Mouse (Mus musculus) gastrocnemius, adult 2 months (tissue): Measurements from ENCODE around the gene Cst9. TPM values are rescaled to one million over a fixed set of nuclear protein-coding genes. Genes with fewer than 3 reads are reported as not detected.
A peak's percentile ranks its signal among the peaks of the same experiment; 100 is the strongest.

ENCODE experiments used
- DNase-seq: peaks from one replicate; pipeline ENCODE4 v3.0.0; 2022
- H3K27ac ChIP-seq: fragments of 200-600 bp; 2 replicates; pipeline ENCODE4 v1.8.1; 2022; ENCODE audit warnings: mild to moderate bottlenecking
- H3K4me3 ChIP-seq: fragments of 200-600 bp; 2 replicates; pipeline ENCODE4 v1.8.1; 2022; ENCODE audit warnings: mild to moderate bottlenecking, moderate library complexity
- CTCF ChIP-seq: fragments of 200-600 bp; IDR thresholded peaks from 2 replicates; pipeline ENCODE4 v1.8.1; 2022; ENCODE audit warnings: antibody characterized with exemption, mild to moderate bottlenecking, moderate library complexity
- intact Hi-C: fragments of 180-260 bp; cut with DNase I; formaldehyde crosslinking; loops from one replicate; pipeline ENCODE4 v1.15.1; 2025
- total RNA-seq, 2 experiments: library from RNA; stranded (reverse); gene quantifications; 2 replicates each; pipeline ENCODE4 v1.2.3; 2021

Gene Cst9
- total RNA-seq, 2 experiments from 2014 or later = not detected

DNA sequence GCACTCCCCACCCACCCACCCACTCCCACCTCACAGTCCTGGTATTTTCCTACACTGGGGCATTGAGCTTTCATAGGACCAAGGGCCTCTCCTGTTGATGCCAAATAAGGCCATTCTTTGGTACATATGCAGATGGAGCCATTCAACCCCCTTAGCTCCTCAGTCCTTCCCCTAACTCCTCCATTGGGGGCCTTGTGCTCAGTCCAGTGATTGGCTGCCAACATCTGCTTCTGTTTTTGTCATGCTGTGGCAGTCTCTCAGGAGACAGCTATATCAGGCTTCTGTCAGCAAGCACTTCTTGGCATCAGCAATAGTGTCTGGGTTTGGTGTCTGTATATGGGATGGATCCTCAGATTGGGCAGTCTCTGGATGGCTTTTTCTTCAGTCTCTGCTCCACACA is 49.8 kb downstream of the Cst9 start:
- intact Hi-C loops = no loop called here
- no peak for TF ChIP-seq CTCF
- DNase-seq = peak; percentile 48
- Histone ChIP-seq H3K27ac (peak overlapping the region; percentile 72), H3K4me3 (no peak overlapping the region)

Other genes with a start within 250 kb of the Cst9 start
- gene Nxt1, start 162.5 kb upstream of the Cst9 start, total RNA-seq = 1 to 10 TPM; 6.6 to 7.7 TPM
- 10 to 100 TPM; 18.9 to 26.3 TPM for gene Gzf1, start 154.1 kb upstream of the Cst9 start, total RNA-seq
- 1 to 10 TPM; 4.3 to 6.2 TPM for gene Napb, start 102.7 kb upstream of the Cst9 start, total RNA-seq
- gene Cstl1, start 84.8 kb upstream of the Cst9 start, total RNA-seq = not detected
- gene Cst11, start 63.6 kb upstream of the Cst9 start, total RNA-seq = not detected
- not detected for gene 8030411F24Rik, start 53.1 kb upstream of the Cst9 start, total RNA-seq
- not detected for gene Cst12, start 45.8 kb upstream of the Cst9 start, total RNA-seq
- gene Cst8, start 36.4 kb upstream of the Cst9 start, total RNA-seq = not detected
- not detected for gene Cst13, start 15.1 kb upstream of the Cst9 start, total RNA-seq
- gene 9230104L09Rik, start 29.9 kb downstream of the Cst9 start, total RNA-seq = 1 to 10 TPM in 1 of 2 experiments, not detected in 1; 1.3 TPM
- gene Cst3, start 40.5 kb downstream of the Cst9 start, total RNA-seq = 100 to 1,000 TPM; 519 to 664 TPM
- gene Gm1330, start 168.1 kb downstream of the Cst9 start, total RNA-seq = not detected
- gene Gm10750, start 182.1 kb downstream of the Cst9 start, total RNA-seq = not detected